Mouse (Mus musculus) forebrain, embryonic 12.5 days (tissue): Measurements from ENCODE around the gene Gng3. TPM values are rescaled to one million over a fixed set of nuclear protein-coding genes. Genes with fewer than 3 reads are reported as not detected.

Experiments
- ATAC-seq: fragments of 200-750 bp; cut with Nextera tagmentation; 2 replicates; pipeline ENCODE4 v1.8.0; 2017; ENCODE audit warnings: moderate TSS enrichment; ENCODE audit not compliant: low FRiP score
- H3K27ac ChIP-seq: fragments of 300-500 bp; sonication (generic); 2 replicates; pipeline ENCODE4 v1.5.1; 2016; ENCODE audit warnings: mild to moderate bottlenecking
- H3K27me3 ChIP-seq: fragments of 300-500 bp; sonication (generic); 2 replicates; pipeline ENCODE4 v1.6.1; 2016; ENCODE audit warnings: mild to moderate bottlenecking
- H3K36me3 ChIP-seq: fragments of 300-500 bp; sonication (generic); replicated peaks from 2 replicates; pipeline ENCODE4 v1.6.1; 2016; ENCODE audit warnings: mild to moderate bottlenecking
- H3K4me1 ChIP-seq: fragments of 300-500 bp; sonication (generic); 2 replicates; pipeline ENCODE4 v1.6.1; 2016
- H3K4me2 ChIP-seq: fragments of 300-500 bp; sonication (generic); 2 replicates; pipeline ENCODE4 v1.6.1; 2016; ENCODE audit warnings: mild to moderate bottlenecking, moderate library complexity
- H3K4me3 ChIP-seq: fragments of 300-500 bp; sonication (generic); replicated peaks from 2 replicates; pipeline ENCODE4 v1.5.1; 2016; ENCODE audit warnings: mild to moderate bottlenecking
- H3K9ac ChIP-seq: fragments of 300-500 bp; sonication (generic); 2 replicates; pipeline ENCODE4 v1.6.1; 2016; ENCODE audit warnings: mild to moderate bottlenecking
- H3K9me3 ChIP-seq: fragments of 300-500 bp; sonication (generic); 2 replicates; pipeline ENCODE4 v1.6.1; 2016
- WGBS: fragments of 180-500 bp; shearing (Covaris S2); methylation state at CpG from one replicate; pipeline ENCODE4 v1.1.7; 2016; 5-methylcytosine and 5-hydroxymethylcytosine counted together
- polyA plus RNA-seq: library from polyadenylated mRNA; unstranded; fragments of >200 nt; fragmentation: Nextera tagmentation; extraction: Ambion mirVana; gene quantifications from 2 replicates; pipeline ENCODE4 v1.2.1, GENCODE M21; 2016

Gng3 gene
- 131 and 139 TPM in 2 replicates for polyA plus RNA-seq

DNA sequence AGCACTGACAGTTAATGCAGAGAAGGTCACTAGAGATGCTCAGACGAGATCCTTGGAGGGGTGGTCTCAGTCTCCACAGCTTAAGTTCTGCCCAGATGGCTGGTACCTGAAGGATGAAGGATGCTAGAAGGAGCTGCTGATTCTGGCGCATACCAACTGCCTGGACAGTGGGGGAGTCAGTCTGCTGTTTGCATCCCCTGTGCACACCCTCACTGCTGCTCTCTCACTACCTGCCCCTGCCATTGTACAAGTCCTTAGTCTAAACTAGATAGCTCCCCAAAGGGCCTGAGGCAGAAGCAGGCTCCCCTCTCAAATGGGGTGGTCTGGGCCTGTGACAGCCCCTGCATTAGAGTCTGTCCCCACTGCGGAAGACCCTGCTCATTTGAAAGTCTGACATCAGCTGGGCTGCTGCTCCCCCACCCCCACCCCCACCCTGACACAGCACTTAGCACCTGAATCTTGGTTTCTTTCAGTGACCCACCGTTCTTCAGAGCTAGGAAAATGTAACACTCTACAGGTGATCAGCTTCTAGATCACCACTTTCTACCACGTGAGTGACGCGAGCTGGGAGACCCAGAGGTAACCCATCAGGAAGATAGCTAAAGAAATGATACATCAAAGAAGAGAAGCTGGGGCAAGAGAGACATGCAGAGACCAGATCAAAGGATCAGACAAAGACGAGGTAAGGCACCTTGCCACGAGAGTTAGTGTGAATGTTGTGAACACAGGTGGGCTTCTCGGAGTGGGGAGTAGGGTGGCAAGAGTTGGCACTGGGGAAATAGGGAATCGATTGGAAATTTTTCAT, at the start of gene Gng3:
Gene Gng3 (minus strand): TSS at position 92 of the 805 bp plus-strand sequence.
- WGBS: 33% methylated on average over 11 of the region's 11 CpGs
- peak; percentile 82 for ATAC-seq
- peaks cover 36% of the 10 kb centered on the region for H3K4me1 ChIP-seq
- no peaks in the 10 kb centered on the region for H3K27me3 ChIP-seq
- peak within 1 kb of the TSS; percentile 84 for H3K4me2 ChIP-seq
- peaks cover 22% of the 10 kb centered on the region for H3K36me3 ChIP-seq
- H3K9me3 ChIP-seq: no peaks in the 10 kb centered on the region
- peak within 1 kb of the TSS; percentile 47 for H3K4me3 ChIP-seq
- H3K27ac ChIP-seq: peak within 1 kb of the TSS; percentile 97
- peak within 1 kb of the TSS; percentile 70 for H3K9ac ChIP-seq

DNA sequence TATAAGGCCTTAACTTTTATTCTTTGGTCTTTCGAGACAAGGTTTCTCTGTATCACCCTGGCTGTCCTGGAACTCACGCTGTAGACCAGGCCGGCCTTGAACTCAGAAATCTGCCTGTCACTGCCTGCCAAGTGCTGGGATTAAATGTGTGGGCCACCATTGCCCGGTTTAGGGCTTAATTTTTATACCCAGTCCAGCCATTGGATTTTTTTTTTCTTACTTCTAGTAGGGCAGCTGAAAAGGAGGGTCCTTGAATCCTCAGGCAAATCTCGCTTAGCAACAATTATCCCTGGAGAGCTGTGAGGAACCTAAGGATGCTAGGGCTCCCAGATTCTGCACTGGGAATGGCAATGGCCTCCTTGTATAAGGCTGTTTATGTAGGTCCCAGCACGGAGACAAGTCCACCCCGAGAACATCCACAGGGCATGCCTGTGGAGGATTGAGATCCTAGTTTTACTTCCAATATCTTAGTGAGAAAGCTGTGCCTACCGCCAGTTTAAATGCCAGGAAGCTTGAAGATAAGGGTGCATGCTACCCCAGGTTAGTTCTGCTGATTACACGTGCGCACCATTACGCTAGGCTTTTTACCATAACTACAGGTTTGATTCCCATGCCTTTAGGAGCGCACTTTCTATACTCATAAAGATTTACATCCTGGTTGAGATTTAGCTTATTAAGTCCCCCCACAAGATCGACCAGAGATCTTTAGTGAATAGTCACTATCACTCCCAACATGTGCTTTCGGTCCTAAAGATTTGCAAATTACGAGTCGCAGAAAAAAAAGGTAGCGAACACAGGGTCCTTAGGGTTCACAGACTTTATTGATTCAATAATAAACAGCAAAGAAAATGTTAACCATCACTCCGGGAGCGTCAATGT, 48.8 kb upstream of the Gng3 start:
- Histone ChIP-seq H3K4me3 (peak overlapping the region; percentile 63), H3K27ac (peak overlapping the region; percentile 87), H3K9me3 (no peaks in the 10 kb centered on the region), H3K36me3 (peaks cover 13% of the 10 kb centered on the region), H3K4me2 (peak overlapping the region; percentile 74), H3K9ac (peak overlapping the region; percentile 78), H3K27me3 (no peaks in the 10 kb centered on the region), H3K4me1 (peaks cover 19% of the 10 kb centered on the region)
- ATAC-seq: no peak
- 16% methylated on average over 19 of the region's 19 CpGs for WGBS

DNA sequence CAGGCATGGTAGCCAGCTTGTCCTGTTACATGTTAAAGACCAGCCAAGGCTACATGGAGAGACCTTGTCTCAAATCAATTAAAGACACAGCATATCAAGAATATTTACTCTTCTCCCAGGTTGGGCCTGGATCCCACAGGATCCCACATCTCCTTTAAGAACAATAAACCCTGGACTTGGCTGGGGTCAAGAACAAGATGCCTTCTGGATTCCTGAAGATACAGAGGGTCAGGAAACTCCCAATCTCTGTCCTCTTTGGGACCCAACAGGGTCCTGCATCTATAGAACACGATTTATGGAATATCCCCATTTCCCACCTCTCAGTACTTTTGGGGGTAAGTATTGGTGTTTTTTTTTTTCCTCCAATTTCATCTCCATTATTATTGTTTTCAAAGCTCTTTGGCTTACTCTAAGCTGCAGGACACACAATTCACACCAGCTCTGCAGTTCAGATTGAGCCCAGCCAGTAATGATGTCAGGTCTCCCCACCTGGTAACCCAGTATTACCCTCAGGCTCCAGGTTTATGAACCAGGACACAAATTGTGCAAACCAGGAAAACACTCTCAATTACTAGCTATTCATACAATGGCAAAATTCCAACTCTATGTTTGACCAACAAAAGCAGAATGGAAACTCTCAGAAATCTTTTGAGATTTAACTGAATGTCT, 48.1 kb upstream of the Gng3 start:
- H3K4me1 ChIP-seq: peaks cover 19% of the 10 kb centered on the region
- H3K9me3 ChIP-seq: no peaks in the 10 kb centered on the region
- peak overlapping the region; percentile 87; the same call in 1 of the 2 replicates for H3K27ac ChIP-seq
- peak overlapping the region; percentile 74 for H3K4me2 ChIP-seq
- H3K36me3 ChIP-seq: peaks cover 13% of the 10 kb centered on the region
- H3K27me3 ChIP-seq: no peaks in the 10 kb centered on the region
- WGBS: 43% methylated on average over 1 of the region's 1 CpGs
- no peak for ATAC-seq
- peak overlapping the region; percentile 78; the same call in 1 of the 2 replicates for H3K9ac ChIP-seq
- peak overlapping the region; percentile 63; the same call in 1 of the 2 replicates for H3K4me3 ChIP-seq

DNA sequence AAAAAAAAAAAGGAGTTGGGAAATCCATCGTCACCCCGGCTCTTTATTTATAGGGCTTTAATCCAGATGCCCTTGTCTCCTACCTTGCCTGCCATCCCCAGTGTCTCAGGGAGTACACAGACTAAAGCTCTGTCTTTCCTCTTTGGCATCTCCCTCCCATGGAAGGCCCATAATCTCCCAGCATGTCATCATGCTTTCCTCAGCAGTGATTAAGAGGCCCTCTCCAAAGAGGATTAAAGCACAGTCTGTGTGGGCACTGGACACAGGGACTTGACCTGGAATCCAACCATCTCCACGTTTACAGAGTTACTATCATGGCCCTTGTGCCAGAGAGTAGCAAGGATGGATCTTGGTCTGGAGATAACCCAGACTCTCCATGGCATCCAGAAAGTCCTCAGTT, 44.6 kb upstream of the Gng3 start, which contains the start of the genes Lbhd1 and Gm49403:
Gene Lbhd1 (plus strand): TSS at position 117 of the 400 bp plus-strand sequence.
Gene Gm49403 (plus strand): TSS at position 315 of the 400 bp plus-strand sequence.
- Histone ChIP-seq H3K27me3 (no peaks in the 10 kb centered on the region), H3K9ac (no peak within 1 kb of the TSS), H3K4me3 (no peak within 1 kb of the TSS), H3K4me2 (no peak within 1 kb of the TSS), H3K36me3 (no peaks in the 10 kb centered on the region), H3K4me1 (peaks cover 21% of the 10 kb centered on the region), H3K9me3 (no peaks in the 10 kb centered on the region), H3K27ac (no peak within 1 kb of the TSS)
- 73% methylated on average over 3 of the region's 3 CpGs for WGBS
- ATAC-seq: no peak

DNA sequence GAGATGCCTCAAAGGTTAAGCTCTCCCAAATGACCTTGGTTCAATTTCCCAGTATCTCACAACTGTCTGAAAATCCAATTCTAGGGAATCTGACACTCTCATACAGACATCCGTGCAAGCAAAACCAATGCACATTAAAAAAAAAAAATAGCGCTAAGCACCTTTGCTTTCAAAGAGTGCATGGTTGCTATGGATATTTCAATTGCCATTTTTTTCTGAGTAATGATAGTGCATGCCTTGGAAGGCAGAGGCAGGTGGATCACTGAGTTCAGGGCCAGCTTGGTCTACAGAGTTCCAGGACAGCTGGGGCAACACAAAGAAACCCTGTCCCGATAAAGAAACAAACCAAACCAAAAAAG, 42.0 kb upstream of the Gng3 start:
- WGBS: 24% methylated on average over 3 of the region's 3 CpGs
- H3K27ac ChIP-seq: peak overlapping the region; percentile 80; the same call in 1 of the 2 replicates
- H3K9me3 ChIP-seq: no peaks in the 10 kb centered on the region
- peak overlapping the region; percentile 89; the same call in 1 of the 2 replicates for H3K9ac ChIP-seq
- H3K4me1 ChIP-seq: peaks cover 11% of the 10 kb centered on the region
- no peaks in the 10 kb centered on the region for H3K27me3 ChIP-seq
- peak overlapping the region; percentile 77 for H3K4me3 ChIP-seq
- H3K4me2 ChIP-seq: peak overlapping the region; percentile 84
- peaks cover 12% of the 10 kb centered on the region for H3K36me3 ChIP-seq
- no peak; the same call in 1 of the 2 replicates for ATAC-seq

DNA sequence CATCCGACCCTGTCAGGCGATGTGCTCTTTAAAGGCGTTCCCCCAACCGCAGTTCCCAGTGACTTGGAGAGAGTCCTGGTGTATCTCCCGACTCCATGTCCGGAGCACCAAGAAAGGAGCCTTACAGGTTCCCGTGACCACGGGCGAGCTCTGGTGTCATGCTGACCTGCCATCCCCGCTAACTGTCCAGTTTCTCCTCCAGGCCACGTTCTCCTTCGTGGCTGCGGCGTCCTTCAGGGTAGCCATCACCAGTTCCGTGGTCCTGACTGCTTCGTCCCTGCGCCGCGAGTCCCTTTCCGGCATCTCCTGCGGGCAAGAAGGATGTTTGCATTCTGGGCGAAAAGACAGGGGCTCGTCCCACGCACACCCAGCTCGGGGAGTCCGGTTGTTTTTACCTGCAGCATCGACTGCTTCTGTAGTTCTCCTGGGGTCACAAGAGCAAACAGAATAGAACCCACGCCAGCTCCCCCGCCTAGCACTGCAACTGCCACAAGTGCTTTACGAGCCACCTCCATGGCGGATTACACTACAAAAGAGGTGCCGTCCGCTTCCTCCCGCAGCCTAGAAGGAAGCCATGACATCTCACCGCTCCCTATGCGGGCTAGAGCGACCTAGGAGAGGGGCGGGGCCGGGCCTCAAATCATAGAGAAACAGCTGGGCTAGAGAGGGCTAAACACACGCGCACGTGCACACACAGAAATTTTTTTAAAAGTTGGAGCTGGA, 41.5 kb upstream of the Gng3 start, which contains the start of gene Uqcc3:
Gene Uqcc3 (minus strand): TSS at position 613 of the 723 bp plus-strand sequence.
- peaks cover 11% of the 10 kb centered on the region for H3K4me1 ChIP-seq
- H3K27ac ChIP-seq: peak within 1 kb of the TSS; percentile 80
- H3K9me3 ChIP-seq: no peaks in the 10 kb centered on the region
- under 1% methylated on average over 42 of the region's 42 CpGs for WGBS
- peak within 1 kb of the TSS; percentile 84 for H3K4me2 ChIP-seq
- H3K4me3 ChIP-seq: peak within 1 kb of the TSS; percentile 77
- H3K27me3 ChIP-seq: no peaks in the 10 kb centered on the region
- peak; percentile 97 for ATAC-seq
- H3K9ac ChIP-seq: peak within 1 kb of the TSS; percentile 89
- peaks cover 17% of the 10 kb centered on the region for H3K36me3 ChIP-seq

DNA sequence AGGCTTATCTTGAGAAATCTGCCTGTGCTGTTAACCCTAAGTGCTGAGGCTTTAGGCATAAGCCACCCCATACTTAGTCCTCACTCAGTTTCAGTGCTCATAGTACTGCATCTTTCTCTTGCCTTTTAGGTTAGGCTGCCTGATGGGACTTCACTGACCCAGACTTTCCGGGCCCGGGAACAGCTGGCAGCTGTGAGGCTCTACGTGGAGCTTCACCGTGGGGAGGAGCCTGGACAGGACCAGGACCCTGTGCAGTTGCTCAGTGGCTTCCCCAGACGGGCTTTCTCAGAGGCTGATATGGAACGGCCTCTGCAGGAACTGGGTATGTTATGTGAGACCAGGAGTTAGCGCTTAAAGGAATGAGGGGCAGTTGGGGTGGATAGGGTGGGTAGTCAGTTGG, 36.0 kb upstream of the Gng3 start:
- H3K4me3 ChIP-seq: no peak overlapping the region
- H3K9ac ChIP-seq: no peak overlapping the region
- H3K4me1 ChIP-seq: peaks cover 17% of the 10 kb centered on the region
- H3K36me3 ChIP-seq: peaks cover 42% of the 10 kb centered on the region
- WGBS: 93% methylated on average over 7 of the region's 7 CpGs
- no peaks in the 10 kb centered on the region for H3K27me3 ChIP-seq
- no peak for ATAC-seq
- H3K4me2 ChIP-seq: no peak overlapping the region
- no peak overlapping the region for H3K27ac ChIP-seq
- no peaks in the 10 kb centered on the region for H3K9me3 ChIP-seq

DNA sequence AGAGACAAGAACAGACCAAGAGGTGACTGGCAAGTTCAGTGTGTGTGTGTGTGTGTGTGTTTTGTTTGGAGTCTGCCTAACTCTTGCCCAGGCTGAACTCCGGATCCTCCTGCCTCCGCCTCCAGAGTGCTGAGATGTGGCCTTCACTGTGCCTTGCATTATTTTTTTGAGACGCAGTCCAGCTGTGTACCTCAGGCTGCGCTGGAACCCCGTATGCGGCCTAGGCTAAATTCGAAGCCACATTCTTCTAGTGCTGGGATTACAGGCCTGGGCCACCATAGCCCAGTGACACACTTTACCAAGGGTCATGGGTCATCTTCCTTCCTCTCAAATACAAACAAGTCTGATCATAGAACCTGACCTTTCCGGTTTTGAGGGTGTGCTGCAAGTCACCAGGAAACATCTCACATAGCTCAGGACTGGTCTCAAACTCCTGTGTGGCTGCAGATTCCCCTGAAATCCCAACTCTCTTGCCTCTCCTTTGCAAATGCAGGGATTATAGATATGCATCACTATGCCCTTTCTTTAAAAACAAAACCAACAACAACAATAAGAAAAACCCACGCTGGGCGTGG, 33.4 kb upstream of the Gng3 start:
- 85% methylated on average over 10 of the region's 10 CpGs for WGBS
- ATAC-seq: no peak
- Histone ChIP-seq H3K36me3 (peaks cover 42% of the 10 kb centered on the region), H3K27me3 (no peaks in the 10 kb centered on the region), H3K9me3 (no peaks in the 10 kb centered on the region), H3K9ac (peak overlapping the region; percentile 97), H3K4me3 (peak overlapping the region; percentile 97), H3K4me1 (peaks cover 10% of the 10 kb centered on the region), H3K27ac (no peak overlapping the region), H3K4me2 (peak overlapping the region; percentile 95)

DNA sequence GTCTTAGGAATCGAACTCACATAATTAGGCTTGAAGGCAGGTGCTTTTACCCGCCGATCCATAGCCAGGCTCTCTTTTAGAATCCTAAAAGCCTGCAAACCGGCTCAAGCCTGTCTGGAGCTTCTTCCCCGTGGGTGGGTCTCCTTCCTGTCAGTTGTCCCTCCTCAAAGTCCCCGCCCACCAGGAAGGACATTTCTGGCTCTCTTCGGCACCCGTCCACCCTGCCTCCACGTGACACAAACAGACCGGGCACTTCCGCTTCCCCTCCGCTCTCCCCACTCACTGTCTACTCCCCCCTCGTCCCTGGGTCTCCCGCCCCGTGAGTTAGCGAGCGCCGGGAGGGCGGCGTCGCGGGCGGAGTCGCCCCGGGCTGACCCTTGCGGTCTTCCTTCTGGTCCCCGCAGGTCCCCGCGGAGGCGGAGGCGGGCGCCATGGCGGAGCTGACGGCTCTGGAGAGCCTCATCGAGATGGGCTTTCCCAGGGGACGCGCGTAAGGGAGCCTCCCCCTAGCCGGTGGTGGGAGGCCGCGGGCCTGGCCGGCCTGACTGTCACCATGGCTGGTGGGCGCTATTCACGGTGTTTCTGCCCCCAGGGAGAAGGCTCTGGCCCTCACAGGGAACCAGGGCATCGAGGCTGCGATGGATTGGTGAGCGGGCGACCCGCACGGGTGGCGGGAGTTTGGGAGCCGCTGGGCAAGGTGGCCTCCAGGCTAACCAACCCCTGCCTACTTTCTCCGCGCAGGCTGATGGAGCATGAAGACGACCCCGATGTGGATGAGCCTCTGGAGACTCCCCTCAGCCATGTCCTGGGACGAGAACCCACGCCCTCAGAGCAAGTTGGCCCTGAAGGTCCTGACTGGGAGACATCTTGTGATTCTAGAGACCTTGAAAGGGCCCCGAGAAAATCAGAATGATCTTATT, 32.5 kb upstream of the Gng3 start, which contains the start of gene Ubxn1:
Gene Ubxn1 (plus strand): TSS at position 230 of the 920 bp plus-strand sequence.
- Histone ChIP-seq H3K4me1 (peaks cover 10% of the 10 kb centered on the region), H3K27ac (peak within 1 kb of the TSS; percentile 78), H3K4me2 (peak within 1 kb of the TSS; percentile 95), H3K9me3 (no peaks in the 10 kb centered on the region), H3K36me3 (peaks cover 35% of the 10 kb centered on the region), H3K4me3 (peak within 1 kb of the TSS; percentile 97), H3K9ac (peak within 1 kb of the TSS; percentile 97), H3K27me3 (no peaks in the 10 kb centered on the region)
- WGBS: 1% methylated on average over 59 of the region's 59 CpGs
- ATAC-seq: peak; percentile 99

DNA sequence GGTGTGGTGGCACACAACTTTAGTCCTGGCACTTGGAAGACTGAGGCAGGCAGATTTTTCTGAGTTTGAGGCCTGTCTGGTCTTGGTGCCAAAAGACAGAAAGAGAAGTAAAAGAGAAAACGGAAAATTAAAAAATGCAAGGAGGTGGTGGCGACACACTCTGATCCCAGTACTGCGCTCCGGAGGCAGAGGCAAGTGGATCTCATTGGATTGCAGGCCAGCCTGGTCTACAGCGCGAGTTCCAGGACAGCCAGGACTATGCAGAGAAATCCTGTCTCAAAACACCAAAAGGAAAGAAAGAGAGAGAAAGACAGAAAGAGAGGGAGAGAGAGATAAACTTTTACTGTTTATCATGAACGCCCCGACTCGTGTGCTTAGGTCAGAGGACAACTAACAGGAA, 31.8 kb upstream of the Gng3 start:
- Histone ChIP-seq H3K4me3 (peak overlapping the region; percentile 97), H3K9ac (peak overlapping the region; percentile 97), H3K36me3 (peaks cover 28% of the 10 kb centered on the region), H3K9me3 (no peaks in the 10 kb centered on the region), H3K27ac (peak overlapping the region; percentile 57), H3K4me1 (peaks cover 10% of the 10 kb centered on the region), H3K4me2 (peak overlapping the region; percentile 95), H3K27me3 (no peaks in the 10 kb centered on the region)
- whole genome bisulfite sequencing: 59% methylated on average over 9 of the region's 9 CpGs
- ATAC-seq: peak; percentile 47
